Mouse (Mus musculus): ENCODE data around the gene 1500009L16Rik.

Gene 1500009L16Rik

DNA sequence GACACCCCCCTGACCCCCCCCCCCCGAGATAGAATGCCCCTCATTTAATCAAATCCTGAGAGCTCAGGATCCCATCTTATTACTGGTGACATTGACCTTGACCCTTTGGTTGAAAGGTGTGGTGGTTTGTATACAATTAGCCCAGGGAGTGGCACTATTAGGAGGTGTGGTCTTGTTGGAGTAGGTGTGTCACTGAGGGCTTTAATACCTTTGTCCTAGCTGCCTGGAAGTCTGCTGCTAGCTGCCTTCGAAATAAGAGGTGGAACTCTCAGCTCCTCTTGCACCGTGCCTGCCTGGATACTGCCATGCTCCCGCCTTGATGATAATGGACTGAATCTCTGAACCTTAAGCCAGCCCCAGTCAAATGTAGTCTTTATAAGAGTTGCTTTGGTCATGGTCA, 41.2 kb downstream of the 1500009L16Rik start:
- DNase-seq: no peak

GRCm38 (mm10) chr10:83766882-83767281, 44.2 kb downstream of the 1500009L16Rik start:
- no peak for DNase-seq

DNA sequence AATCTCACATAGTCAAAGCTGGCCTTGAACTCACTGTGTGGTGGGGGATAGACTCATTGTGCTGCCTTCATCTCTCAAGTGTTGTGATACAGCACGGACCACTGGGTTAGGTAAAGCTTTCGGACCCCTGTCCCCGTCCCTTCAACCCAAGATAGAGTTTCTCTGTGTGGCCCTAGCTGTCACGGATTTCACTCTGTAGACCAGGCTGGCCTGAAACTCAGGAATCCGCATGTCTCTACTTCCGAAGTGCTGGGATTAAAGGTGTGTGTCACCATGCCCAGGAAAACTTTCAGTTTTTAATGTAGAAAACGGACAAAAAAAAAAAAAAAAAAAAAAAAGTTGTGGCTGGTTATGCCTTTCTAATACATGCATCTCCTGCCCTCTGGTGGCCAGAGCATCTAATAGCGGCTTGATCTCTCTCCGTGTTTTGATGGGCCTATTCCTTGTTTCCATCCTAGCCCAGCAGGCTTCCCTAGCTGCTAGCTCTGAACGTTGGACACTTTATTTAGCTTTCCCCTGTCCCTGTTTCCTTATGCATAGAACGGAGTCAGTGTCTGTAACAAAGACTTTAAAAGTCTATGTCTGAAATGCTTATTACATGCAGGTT, 53.7 kb downstream of the 1500009L16Rik start:
- DNase-seq: peak; percentile 55

- no peak for DNase-seq
These were observed 54.6 kb downstream of the 1500009L16Rik start for GRCm38 (mm10) chr10:83777253-83777652.

- DNase-seq: no peak
These were observed 59.2 kb downstream of the 1500009L16Rik start for GRCm38 (mm10) chr10:83781854-83782253.

DNA sequence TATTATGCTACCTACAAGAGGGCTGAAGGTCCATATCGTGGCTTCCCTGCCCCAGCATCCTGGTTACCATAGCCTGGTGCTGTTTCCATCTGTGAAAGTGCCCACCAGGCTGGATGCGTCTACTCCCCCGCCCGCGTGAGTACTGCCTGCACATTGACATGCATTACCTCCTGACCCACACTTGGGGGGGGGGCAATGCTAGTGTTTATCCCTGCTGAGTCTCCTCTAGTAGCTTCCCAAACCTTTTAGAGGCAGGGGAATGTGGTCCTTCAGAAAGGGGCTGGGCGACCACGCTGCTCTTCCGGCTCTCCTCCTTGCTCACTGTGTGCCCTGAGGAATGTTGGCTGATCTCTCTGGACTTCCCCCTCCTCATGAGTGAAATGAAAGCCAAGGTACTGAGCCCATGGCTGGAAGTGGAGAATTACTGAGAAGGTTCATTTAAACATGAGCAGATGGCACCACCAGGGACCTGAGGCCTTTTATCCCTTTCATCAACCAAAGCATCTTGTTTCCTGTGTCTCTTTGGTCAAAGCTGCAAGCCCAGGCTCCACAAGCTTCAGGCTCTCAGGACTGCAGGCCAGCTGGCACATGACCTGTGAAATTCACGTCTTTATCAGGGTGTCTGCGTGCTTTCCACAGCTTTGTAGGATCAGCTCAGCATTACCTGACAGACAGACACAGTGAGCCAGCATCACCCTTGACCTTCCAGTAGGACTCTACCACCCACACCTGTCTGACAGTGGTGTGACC, 59.9 kb downstream of the 1500009L16Rik start:
- peak; percentile 81 for DNase-seq

DNA sequence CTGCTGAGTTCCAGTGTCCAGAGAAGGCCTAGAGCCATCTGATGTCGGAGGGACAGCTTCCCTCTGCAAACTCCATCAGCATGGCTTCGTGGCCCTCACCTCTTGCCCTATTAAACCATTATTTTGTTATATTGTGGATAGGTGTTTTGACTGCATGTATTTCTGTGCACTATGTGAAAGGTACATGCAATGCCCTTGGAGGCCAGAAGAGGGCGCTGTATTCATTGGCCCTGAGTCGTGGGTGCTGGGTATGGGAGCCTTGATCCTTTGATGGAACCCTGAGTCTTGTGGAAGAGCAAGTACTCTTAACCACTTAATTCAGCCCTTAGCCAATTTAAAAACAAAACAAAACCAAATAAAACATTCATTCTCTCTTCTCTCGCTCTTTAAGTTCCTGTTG, 62.3 kb downstream of the 1500009L16Rik start:
- DNase-seq: no peak

DNA sequence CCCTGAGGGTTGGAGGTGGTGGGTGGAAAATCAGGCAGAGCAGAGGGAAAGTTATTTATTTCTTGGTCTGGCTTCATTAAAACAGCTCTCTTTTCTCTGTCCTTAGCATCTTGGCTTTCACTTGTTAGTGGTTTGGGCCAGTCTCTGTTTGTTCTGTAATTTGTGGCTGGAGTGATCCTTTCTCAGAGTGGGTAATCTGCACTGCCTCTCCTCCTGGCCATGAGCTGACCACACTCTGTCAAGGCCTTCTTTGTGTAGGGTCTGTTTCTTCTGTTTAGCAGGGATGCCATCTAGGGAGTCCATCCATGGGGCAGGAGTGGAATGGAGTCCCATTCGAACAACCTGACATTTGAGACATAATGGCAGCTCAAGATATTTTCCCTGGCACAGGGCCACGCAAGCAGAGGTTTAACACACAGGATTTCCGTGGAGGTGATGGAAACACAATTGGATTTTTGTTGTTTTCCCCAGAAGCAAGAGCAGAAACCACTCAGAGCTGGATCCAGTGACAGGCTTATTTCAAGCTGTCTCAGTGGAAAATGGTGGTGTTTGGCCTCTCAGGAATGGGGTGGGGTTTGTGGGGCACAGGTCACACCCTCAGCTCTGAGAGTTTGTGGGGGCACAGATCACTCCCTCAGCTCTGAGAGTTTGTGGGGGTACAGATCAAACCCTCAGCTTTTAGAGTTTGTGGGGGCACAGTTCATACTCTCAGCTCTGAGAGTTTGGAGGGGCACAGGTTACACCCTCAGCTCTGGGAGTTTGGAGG, 63.1 kb downstream of the 1500009L16Rik start:
- no peak for DNase-seq

- no peak for DNase-seq
These were observed 72.4 kb downstream of the 1500009L16Rik start for GRCm38 (mm10) chr10:83795088-83795487.

GRCm38 (mm10) chr10:83795500-83795899, 72.8 kb downstream of the 1500009L16Rik start:
- DNase-seq: no peak

- DNase-seq: no peak
These were observed 81.4 kb downstream of the 1500009L16Rik start for GRCm38 (mm10) chr10:83804021-83804420.

- no peak for DNase-seq
These were observed 82.6 kb downstream of the 1500009L16Rik start for GRCm38 (mm10) chr10:83805201-83805718.

DNA sequence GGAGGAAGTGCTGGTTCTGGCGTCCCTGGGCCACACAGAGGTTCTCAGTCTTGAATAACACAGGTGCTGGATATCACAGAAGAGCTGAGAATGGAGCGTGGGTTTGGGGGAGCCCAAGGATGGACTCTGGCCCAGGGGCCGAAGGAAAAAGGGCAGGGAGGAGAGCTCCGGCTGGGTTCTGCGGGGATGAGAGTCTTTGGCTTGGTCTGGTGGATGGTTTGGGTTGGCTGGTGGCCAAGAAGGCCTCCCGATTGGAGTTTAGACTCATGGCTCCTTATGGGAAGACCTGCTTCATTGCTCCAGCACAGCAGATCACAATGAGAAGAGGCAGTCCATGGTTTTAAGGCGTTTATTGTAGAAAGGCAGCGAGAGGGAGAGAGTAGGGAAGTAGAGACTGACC, 84.6 kb downstream of the 1500009L16Rik start:
- DNase-seq: no peak
